Mouse (Mus musculus) ES-Bruce4 (cell line): ENCODE data around the gene Vmn1r21. TPM values are rescaled to one million over a fixed set of nuclear protein-coding genes. Genes with fewer than 3 reads are reported as not detected.
"Not testable (repeated sequence)": the region's sequence is repeated elsewhere in the genome, so short reads cannot be mapped to it uniquely, and the experiment has no call there.

Experiments used
- H3K27ac ChIP-seq: 2 replicates; pipeline ENCODE4 v1.5.1; 2012; ENCODE audit warnings: low read length, inconsistent platforms; ENCODE audit not compliant: insufficient read depth
- H3K27me3 ChIP-seq: 2 replicates; pipeline ENCODE4 v1.6.1; 2012; ENCODE audit warnings: mild to moderate bottlenecking, low read length, inconsistent platforms; ENCODE audit not compliant: control insufficient read depth, poor library complexity, insufficient read depth, severe bottlenecking
- H3K36me3 ChIP-seq: 2 replicates; pipeline ENCODE4 v1.6.1; 2012; ENCODE audit warnings: inconsistent platforms, mild to moderate bottlenecking, low read length, moderate library complexity; ENCODE audit not compliant: control insufficient read depth, poor library complexity, insufficient read depth, severe bottlenecking
- H3K4me1 ChIP-seq: one replicate; pipeline ENCODE4 v1.8.1; 2011; ENCODE audit warnings: low read length; ENCODE audit not compliant: control insufficient read depth, insufficient read depth
- H3K4me3 ChIP-seq: 2 replicates; pipeline ENCODE4 v1.5.1; 2011; ENCODE audit warnings: low read depth, mild to moderate bottlenecking, low read length
- H3K9ac ChIP-seq: 2 replicates; pipeline ENCODE4 v1.6.1; 2012; ENCODE audit warnings: low read depth, mild to moderate bottlenecking, inconsistent platforms; ENCODE audit not compliant: poor library complexity, severe bottlenecking
- H3K9me3 ChIP-seq: replicated peaks from 2 replicates; pipeline ENCODE4 v1.6.1; 2012; ENCODE audit warnings: mild to moderate bottlenecking, low read length, inconsistent platforms; ENCODE audit not compliant: control insufficient read depth, poor library complexity, insufficient read depth, severe bottlenecking
- CTCF ChIP-seq: IDR thresholded peaks from one replicate; pipeline ENCODE4 v1.8.1; 2011; ENCODE audit warnings: low read depth, low read length
- EP300 ChIP-seq: IDR thresholded peaks from 2 replicates; pipeline ENCODE4 v1.6.1; 2011; ENCODE audit warnings: low read depth, low read length; ENCODE audit not compliant: insufficient read depth
- POLR2A ChIP-seq: IDR thresholded peaks from one replicate; pipeline ENCODE4 v1.8.1; 2011; ENCODE audit warnings: low read length; ENCODE audit not compliant: insufficient read depth
- polyA plus RNA-seq: library from polyadenylated mRNA; stranded (reverse); fragments of >200 nt; gene quantifications from 2 replicates; pipeline ENCODE4 v1.2.4, GENCODE M21; 2011; ENCODE audit warnings: low read depth; ENCODE audit not compliant: missing spikeins, insufficient read depth, insufficient read length

The Vmn1r21 gene
- polyA plus RNA-seq, result not detected in 2 replicates

GRCm38 (mm10) chr6:57850286-57850685, at the start of gene Vmn1r21:
Gene Vmn1r21, minus strand, starts transcription at chr6:57850343.
- Histone ChIP-seq H3K4me1 (no peaks in the 10 kb centered on the region), H3K27ac (no peak within 1 kb of the TSS), H3K27me3 (no peaks in the 10 kb centered on the region), H3K9ac (no peak within 1 kb of the TSS), H3K4me3 (no peak within 1 kb of the TSS), H3K36me3 (no peaks in the 10 kb centered on the region), H3K9me3 (no peaks in the 10 kb centered on the region)
- TF ChIP-seq CTCF (no peak), EP300 (no peak), POLR2A (no peak)

GRCm38 (mm10) chr6:57859043-57860042, 9.2 kb upstream of the Vmn1r21 start:
- no peak overlapping the region for H3K4me3 ChIP-seq

GRCm38 (mm10) chr6:57851177-57851576, 1.0 kb upstream of the Vmn1r21 start:
- H3K36me3 ChIP-seq, H3K4me3 ChIP-seq, H3K4me1 ChIP-seq, H3K9me3 ChIP-seq, H3K27me3 ChIP-seq, H3K9ac ChIP-seq, H3K27ac ChIP-seq: not testable (repeated sequence)

More at GRCm38 (mm10) chr6:57859043-57860042, 9.2 kb upstream of the Vmn1r21 start:
- H3K9me3 ChIP-seq, result no peaks in the 10 kb centered on the region
- no peak overlapping the region for H3K9ac ChIP-seq
- H3K4me1 ChIP-seq, result no peaks in the 10 kb centered on the region
- H3K27ac ChIP-seq, result no peak overlapping the region
- no peaks in the 10 kb centered on the region for H3K36me3 ChIP-seq
- TF ChIP-seq EP300, result no peak
- no peak for TF ChIP-seq CTCF
- TF ChIP-seq POLR2A, result no peak
- no peaks in the 10 kb centered on the region for H3K27me3 ChIP-seq

- no peak overlapping the region for H3K27ac ChIP-seq
- H3K27me3 ChIP-seq, result no peaks in the 10 kb centered on the region
- H3K4me3 ChIP-seq, result no peak overlapping the region
- no peaks in the 10 kb centered on the region for H3K36me3 ChIP-seq
- TF ChIP-seq CTCF (no peak), POLR2A (no peak), EP300 (no peak)
- no peak overlapping the region for H3K9ac ChIP-seq
- no peaks in the 10 kb centered on the region for H3K4me1 ChIP-seq
- no peaks in the 10 kb centered on the region for H3K9me3 ChIP-seq
These were observed 10.3 kb downstream of the Vmn1r21 start for GRCm38 (mm10) chr6:57839693-57840408.

- peak overlapping the region; percentile 73 for H3K9ac ChIP-seq
- H3K4me3 ChIP-seq, result peak overlapping the region; percentile 70
- no peak overlapping the region for H3K27ac ChIP-seq
- H3K4me1 ChIP-seq, result no peaks in the 10 kb centered on the region
- peaks cover 9% of the 10 kb centered on the region for H3K27me3 ChIP-seq
- TF ChIP-seq POLR2A, result no peak
- TF ChIP-seq CTCF, result no peak
- TF ChIP-seq EP300, result no peak
- H3K36me3 ChIP-seq, result no peaks in the 10 kb centered on the region
- no peaks in the 10 kb centered on the region for H3K9me3 ChIP-seq
These were observed 24.9 kb downstream of the Vmn1r21 start for GRCm38 (mm10) chr6:57825259-57825715.
